Mouse (Mus musculus) embryonic stem cell, embryonic (primary cell): ENCODE results near the gene Batf3.

Experiments used
- CTCF ChIA-PET, 4 experiments: fragments of 300-600 bp in 2 of 4; fragments of 350-600 bp in 2 of 4; sonication (Branson Sonifier 250); formaldehyde crosslinking; loops; one replicate each; lab custom pipeline; 2022; ENCODE audit warnings: inconsistent platforms in 2 of 4; lab: Charles Lee
- POLR2A ChIA-PET, 4 experiments: fragments of 300-600 bp in 2 of 4; fragments of 350-600 bp in 2 of 4; sonication (Branson Sonifier 250); formaldehyde crosslinking; loops; one replicate each; lab custom pipeline; 2022; ENCODE audit warnings: antibody characterized with exemption in 4 of 4, inconsistent platforms in 1 of 4; lab: Charles Lee

The Batf3 gene

GRCm38 (mm10) chr1:191073001-191073400 is 24.6 kb upstream of the Batf3 start:
- CTCF ChIA-PET, result interaction anchor here in 1 of 4 experiments (0.6 to 1.5 kb wide), 2 partner anchors 10 to 11 kb away, joined by 3 to 6 read pairs; partner anchors contain the start of genes Nsl1 and Tatdn3
- POLR2A ChIA-PET, result interaction anchor here in 3 of 4 experiments (0.8 to 5.5 kb wide), 8 partner anchors 10 to 113 kb away, joined by 3 to 50 read pairs (median 6); partner anchors contain the start of genes Flvcr1 (in 2 of the 3), Nsl1 (in 2 of the 3) and Tatdn3 (in 2 of the 3)

DNA sequence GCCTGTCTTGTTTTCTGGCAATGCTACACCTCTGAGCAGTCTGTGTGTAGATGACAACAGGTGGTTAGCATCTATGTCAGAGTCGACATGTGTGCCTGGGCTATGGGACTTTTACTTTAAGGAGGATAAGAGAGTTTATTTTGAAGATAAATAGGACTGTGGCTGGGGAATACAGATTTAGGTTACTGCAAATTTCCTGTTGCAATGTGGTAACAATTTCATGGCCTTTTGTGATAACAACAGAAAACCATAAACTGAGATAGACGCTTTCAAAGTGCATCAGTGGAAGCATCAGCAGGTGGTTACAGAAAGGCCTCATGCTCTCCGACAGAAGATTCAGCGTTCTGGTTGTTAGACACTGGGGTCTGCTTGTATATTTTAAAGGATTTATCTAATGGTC is 24.2 kb upstream of the Batf3 start:
- POLR2A ChIA-PET, result interaction anchor here in 2 of 4 experiments (1.1 to 5.5 kb wide), 4 partner anchors 11 to 47 kb away, joined by 3 to 50 read pairs (median 10); partner anchors contain the start of genes Nsl1 (in 2 of the 2), Tatdn3 (in 2 of the 2) and Flvcr1 (in 1 of the 2)
- CTCF ChIA-PET, result interaction anchor here in 1 of 4 experiments (1.5 kb wide), 1 partner anchor 11 kb away, joined by 6 read pairs; no protein-coding TSS in a partner anchor

DNA sequence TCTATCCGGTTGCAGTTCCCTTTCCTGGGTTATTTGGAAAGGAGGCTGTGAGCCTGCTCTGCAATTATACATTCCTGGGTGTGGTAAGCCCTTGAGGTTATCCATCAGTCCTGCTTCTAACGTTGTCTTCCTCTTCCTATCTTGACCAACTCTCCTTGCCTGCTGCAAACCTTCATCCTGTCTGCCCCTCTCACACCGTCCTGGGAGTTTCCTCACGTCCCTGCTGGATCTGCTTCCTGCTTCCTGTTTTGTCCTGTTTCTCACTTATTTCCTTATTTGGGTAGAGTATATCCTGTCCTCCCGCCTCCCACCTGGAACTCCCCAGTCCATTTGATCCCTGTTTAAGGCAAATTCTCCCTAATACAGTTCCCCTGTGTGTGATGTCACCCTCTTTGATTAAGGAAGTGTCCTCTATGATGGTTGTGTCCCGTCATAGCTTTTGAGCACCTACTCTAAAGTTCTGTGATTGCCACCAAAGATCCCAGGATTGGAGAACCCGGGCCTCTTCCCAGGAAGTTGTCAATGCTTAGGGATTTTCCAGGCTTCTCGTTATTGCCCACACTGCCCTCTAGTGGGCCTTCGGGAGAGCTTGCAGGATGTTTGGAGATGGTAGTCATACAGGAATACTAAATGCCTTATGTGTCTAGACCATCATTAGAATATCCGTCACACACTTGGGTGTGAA is 22.3 kb upstream of the Batf3 start:
- CTCF ChIA-PET, result interaction anchor here (0.6 to 1.5 kb wide), 11 partner anchors 9 to 200 kb away, joined by 3 to 6 read pairs (median 4); partner anchors contain the start of genes Flvcr1 (in 2 of the 4), Nsl1 (in 1 of the 4) and Tatdn3 (in 1 of the 4)
- POLR2A ChIA-PET, result interaction anchor here in 3 of 4 experiments (1.0 to 5.5 kb wide), 7 partner anchors 12 to 49 kb away, joined by 3 to 50 read pairs (median 4); partner anchors contain the start of genes Nsl1 (in 2 of the 3), Tatdn3 (in 2 of the 3) and Flvcr1 (in 1 of the 3)

DNA sequence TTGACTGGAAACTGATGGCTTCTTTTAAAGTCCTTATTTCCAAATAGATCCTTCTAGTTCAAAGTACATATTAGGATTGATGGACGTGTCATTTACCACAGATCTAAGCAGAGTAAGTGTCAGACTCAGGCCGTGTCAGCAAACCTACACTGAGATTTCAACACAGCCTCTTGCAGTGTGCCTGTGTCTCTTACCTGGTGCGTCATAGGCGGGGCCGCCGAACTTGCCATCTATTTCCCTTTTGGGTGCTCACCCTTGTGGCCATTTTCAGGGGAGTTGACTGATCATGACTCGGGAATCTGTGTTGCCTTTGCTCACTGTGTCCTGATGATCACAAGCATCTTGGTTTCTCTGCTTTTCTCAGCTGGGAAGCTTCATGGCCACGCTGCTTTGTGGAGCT is 14.4 kb upstream of the Batf3 start:
- ChIA-PET CTCF (interaction anchor here in 2 of 4 experiments (0.7 to 1.5 kb wide), 3 partner anchors 11 to 81 kb away, joined by 3 to 6 read pairs (median 4); no protein-coding TSS in a partner anchor), POLR2A (interaction anchor here in 2 of 4 experiments (0.6 to 1.1 kb wide), 4 partner anchors 12 to 100 kb away, joined by 3 to 4 read pairs (median 4); no protein-coding TSS in a partner anchor)

- ChIA-PET POLR2A (interaction anchor here in 3 of 4 experiments (0.6 to 1.4 kb wide), 8 partner anchors 12 to 191 kb away, joined by 3 to 5 read pairs (median 3); partner anchors contain the start of gene Flvcr1 (in 2 of the 3)), CTCF (interaction anchor here (0.6 to 1.5 kb wide), 9 partner anchors 9 to 203 kb away, joined by 3 to 6 read pairs (median 4); no protein-coding TSS in a partner anchor)
These were observed 12.6 kb upstream of the Batf3 start for GRCm38 (mm10) chr1:191084951-191085559.

DNA sequence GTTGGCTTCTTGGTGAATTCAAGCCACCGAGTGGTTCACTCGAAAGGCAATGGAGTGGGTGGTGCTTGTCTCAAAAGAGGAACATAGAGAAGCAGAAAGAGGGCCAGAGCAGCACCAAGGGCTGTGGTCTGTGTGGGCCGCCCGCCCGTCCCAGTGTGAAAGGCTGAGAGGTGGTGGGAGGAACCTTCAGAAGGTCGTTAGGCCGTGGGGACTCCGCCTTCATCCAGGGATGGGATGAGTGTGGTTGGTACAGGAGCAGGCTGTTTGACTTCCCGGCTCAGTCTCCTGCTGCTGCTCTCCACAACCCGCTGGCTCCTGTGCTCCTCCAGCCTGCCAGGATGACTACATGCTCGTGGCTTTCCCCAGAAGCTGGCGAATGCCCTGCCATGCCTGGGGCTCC is 12.1 kb upstream of the Batf3 start:
- CTCF ChIA-PET, result interaction anchor here in 1 of 4 experiments (1.5 kb wide), 1 partner anchor 203 kb away, joined by 5 read pairs; no protein-coding TSS in a partner anchor
- POLR2A ChIA-PET, result interaction anchor here in 1 of 4 experiments (1.3 to 2.7 kb wide), 2 partner anchors 23 to 59 kb away, joined by 3 to 9 read pairs; partner anchors contain the start of genes Flvcr1, Nsl1 and Tatdn3

GRCm38 (mm10) chr1:191086304-191086878 is 11.3 kb upstream of the Batf3 start:
- ChIA-PET CTCF (interaction anchor here in 3 of 4 experiments (1.0 to 2.2 kb wide), 4 partner anchors 11 to 214 kb away, joined by 3 to 7 read pairs (median 5); no protein-coding TSS in a partner anchor), POLR2A (interaction anchor here in 3 of 4 experiments (0.7 to 2.7 kb wide), 6 partner anchors 23 to 138 kb away, joined by 3 to 9 read pairs (median 3); partner anchors contain the start of genes Flvcr1 (in 1 of the 3), Nsl1 (in 1 of the 3), Spata45 (in 1 of the 3) and Tatdn3 (in 1 of the 3))

DNA sequence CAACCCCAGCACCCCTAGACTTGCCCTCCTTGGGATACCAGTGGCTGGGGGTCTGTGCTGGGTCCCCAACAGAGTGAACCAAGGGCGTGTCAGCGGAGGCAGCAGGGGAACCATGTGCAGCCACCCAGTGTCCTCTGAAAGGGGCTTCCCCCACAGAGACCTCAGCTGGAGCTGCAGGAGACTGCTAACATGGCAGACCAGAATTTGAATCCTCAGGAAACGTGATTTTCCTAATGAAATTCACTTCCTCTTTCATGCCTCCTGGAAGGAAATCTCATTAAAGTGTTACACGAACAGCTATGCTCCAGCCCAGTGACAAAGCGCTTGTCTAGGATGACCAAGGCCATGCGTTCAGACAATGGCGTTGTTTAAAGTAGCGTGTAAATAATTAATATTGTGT is 10.7 kb upstream of the Batf3 start:
- CTCF ChIA-PET, result interaction anchor here (0.6 to 2.2 kb wide), 8 partner anchors 9 to 221 kb away, joined by 3 to 9 read pairs (median 4); no protein-coding TSS in a partner anchor
- POLR2A ChIA-PET, result interaction anchor here in 3 of 4 experiments (0.7 to 2.7 kb wide), 8 partner anchors 16 to 137 kb away, joined by 3 to 9 read pairs (median 4); partner anchors contain the start of genes Flvcr1 (in 1 of the 3), Nsl1 (in 1 of the 3), Spata45 (in 1 of the 3) and Tatdn3 (in 1 of the 3)

GRCm38 (mm10) chr1:191087955-191088354 is 9.7 kb upstream of the Batf3 start:
- ChIA-PET POLR2A (interaction anchor here in 1 of 4 experiments (1.2 to 2.7 kb wide), 5 partner anchors 12 to 69 kb away, joined by 3 to 9 read pairs (median 3); partner anchors contain the start of genes Nsl1 and Tatdn3), CTCF (interaction anchor here in 3 of 4 experiments (0.5 to 2.2 kb wide), 7 partner anchors 10 to 229 kb away, joined by 3 to 7 read pairs (median 3); no protein-coding TSS in a partner anchor)

GRCm38 (mm10) chr1:191089355-191089754 is 8.3 kb upstream of the Batf3 start:
- ChIA-PET CTCF (interaction anchor here in 2 of 4 experiments (1.1 to 1.9 kb wide), 2 partner anchors 21 to 199 kb away, joined by 4 to 5 read pairs; no protein-coding TSS in a partner anchor), POLR2A (interaction anchor here in 1 of 4 experiments (1.0 to 1.7 kb wide), 2 partner anchors 16 to 24 kb away, joined by 3 to 4 read pairs; no protein-coding TSS in a partner anchor)

DNA sequence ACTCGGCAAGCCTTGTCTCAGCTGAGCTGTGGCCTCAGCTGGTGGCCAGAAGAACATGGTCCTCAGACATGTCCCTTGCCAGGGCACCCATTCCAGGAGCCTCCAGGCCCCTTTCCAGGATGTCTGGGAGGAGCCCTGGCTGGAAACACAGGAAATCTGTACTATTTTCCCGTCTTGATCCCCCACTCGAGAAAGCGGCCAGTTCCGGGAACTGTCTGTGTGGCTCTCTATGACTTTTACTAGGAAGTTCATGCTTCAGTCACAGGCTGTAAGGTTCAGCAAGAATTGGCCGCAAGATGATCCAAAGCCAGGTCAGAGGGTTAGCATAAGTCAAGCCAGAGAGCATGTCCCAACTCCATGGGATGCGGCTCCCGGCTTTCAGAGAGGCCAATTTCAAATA is 5.6 kb upstream of the Batf3 start:
- CTCF ChIA-PET, result no interaction called here
- POLR2A ChIA-PET, result no interaction called here

DNA sequence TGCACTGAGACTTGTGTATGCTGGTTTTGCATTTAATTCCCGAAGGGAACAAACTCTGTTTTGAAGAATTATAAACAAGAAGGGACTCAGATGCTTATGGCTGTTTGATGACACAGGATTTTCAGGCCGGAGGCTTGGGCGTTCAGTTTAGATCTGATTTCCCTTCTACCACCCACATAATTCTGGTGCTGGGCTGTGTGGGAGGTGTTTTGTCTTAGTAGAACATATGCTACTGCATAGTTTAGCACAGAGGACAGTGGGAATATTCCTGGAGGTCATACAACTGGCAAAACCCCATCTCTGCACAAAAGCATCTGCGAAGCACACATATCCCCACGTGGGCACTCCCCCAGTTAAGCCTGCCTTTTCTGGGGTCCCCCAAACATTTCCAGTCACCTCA is 4.1 kb upstream of the Batf3 start:
- POLR2A ChIA-PET, result interaction anchor here in 1 of 4 experiments (1.0 kb wide), 1 partner anchor 23 kb away, joined by 3 read pairs; no protein-coding TSS in a partner anchor
- CTCF ChIA-PET, result interaction anchor here in 2 of 4 experiments (0.6 kb wide), 2 partner anchors 47 to 195 kb away, joined by 3 read pairs; no protein-coding TSS in a partner anchor

DNA sequence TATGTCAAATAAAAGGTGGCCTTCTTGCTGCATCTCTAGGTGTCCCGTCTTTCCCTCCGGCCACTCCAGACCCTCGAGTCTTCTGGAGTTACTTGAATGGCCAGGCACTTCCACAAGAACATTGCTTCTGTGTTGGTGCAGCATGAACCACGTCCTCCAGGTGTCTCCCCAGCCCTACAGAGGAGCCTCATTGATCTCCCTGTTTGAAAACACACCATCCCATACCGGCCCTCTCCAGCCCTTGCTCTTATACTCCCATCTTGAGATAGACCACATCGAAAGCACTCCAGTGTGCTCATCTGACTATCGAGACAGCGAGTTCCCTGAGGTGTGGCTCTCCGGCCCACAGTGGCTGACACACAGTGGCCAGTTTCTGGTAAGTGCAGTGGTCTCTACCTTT is 2.6 kb upstream of the Batf3 start:
- CTCF ChIA-PET, result no interaction called here
- POLR2A ChIA-PET, result interaction anchor here in 1 of 4 experiments (1.0 kb wide), 1 partner anchor 88 kb away, joined by 3 read pairs; no protein-coding TSS in a partner anchor

DNA sequence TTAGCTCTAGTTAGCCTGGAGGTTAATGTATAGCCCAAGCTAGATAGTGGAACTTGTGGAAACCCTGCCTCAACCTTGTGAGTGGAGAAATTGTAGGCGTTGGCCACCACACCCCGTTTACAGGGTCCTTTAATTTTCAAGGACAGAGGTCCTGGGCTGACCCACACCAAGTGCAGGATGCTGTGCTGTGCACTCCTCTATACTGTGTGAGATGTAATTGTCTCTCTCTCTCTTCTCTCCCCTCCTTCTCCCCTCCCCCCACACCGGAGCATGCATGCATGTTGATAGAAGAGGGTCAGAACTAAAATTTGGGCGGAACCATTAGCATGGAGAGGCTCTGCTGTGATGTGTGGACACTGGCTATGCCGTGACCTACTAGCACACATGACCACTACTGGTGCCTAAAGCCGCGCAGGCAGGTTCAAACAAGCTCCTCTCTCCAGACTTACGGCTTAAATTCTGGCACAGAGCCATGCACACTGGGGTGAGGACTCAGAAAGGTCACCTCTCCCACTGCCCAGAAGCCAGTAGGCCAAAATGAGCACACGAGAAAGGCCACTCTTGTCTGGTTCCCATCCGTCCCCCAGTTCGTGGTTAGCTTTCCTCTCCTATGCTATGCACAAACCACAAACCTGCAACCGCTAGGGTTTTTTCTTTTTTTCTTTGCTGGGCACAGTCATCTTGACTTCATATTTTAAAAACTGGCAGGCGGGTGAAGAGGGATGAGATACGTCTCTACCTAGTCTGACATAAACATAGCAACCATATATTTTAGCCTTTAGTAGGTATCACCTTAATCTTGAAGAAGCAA is 571 bp upstream of the Batf3 start:
- CTCF ChIA-PET, result interaction anchor here in 3 of 4 experiments (0.6 to 1.4 kb wide), 3 partner anchors 29 to 77 kb away, joined by 3 to 4 read pairs (median 4); no protein-coding TSS in a partner anchor
- POLR2A ChIA-PET, result interaction anchor here in 1 of 4 experiments (0.7 kb wide), 1 partner anchor 9 kb away, joined by 3 read pairs; no protein-coding TSS in a partner anchor

GRCm38 (mm10) chr1:191099114-191099513 is 1.5 kb downstream of the Batf3 start:
- CTCF ChIA-PET, result interaction anchor here in 1 of 4 experiments (1.6 kb wide), 1 partner anchor 27 kb away, joined by 4 read pairs; no protein-coding TSS in a partner anchor
- POLR2A ChIA-PET, result interaction anchor here in 3 of 4 experiments (0.6 to 1.0 kb wide), 3 partner anchors 11 to 1092 kb away, joined by 3 to 5 read pairs (median 5); partner anchors contain the start of gene Kcnh1 (in 1 of the 3)
